Mouse (Mus musculus) liver, embryonic 18 days (tissue): ENCODE results near the gene Slc4a7. TPM values are rescaled to one million over a fixed set of nuclear protein-coding genes. Genes with fewer than 3 reads are reported as not detected.

ENCODE experiments used
- polyA plus RNA-seq: library from polyadenylated mRNA; depleted of rRNA; stranded (reverse); fragments of >200 nt; gene quantifications from 2 replicates; pipeline ENCODE4 v1.2.3, GENCODE M21; 2012; rRNA removed

Gene Slc4a7
- 1.9 and 2.0 TPM in 2 replicates for polyA plus RNA-seq

GRCm38 (mm10) chr14:14701710-14702329 lies at the start of gene Slc4a7:
TSS of gene Slc4a7 (plus strand) at chr14:14702279.

DNA sequence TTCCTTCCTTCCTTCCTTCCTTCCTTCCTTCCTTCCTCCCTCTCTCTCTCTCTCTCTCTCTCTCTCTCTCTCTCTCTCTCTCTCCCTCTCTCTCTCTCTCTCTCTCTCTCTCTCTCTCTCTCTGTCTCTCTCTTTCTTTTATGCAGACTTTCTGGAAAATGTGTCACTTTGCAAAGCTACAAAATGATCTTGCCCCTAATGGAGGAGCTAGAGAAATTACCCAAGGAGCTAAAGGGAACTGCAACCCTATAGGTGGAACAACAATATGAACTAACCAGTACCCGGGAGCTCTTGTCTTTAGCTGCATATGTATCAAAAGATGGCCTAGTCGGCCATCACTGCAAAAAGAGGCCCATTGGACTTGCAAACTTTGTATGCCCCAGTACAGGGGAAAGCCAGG lies 101.0 kb downstream of the Slc4a7 start, which contains the start of gene Nek10:
Gene Nek10, plus strand, starts transcription at position 301 of the 400 bp plus-strand sequence.

Other genes starting within 250 kb of the Slc4a7 start
- gene Nek10, start 101.1 kb downstream of the Slc4a7 start, polyA plus RNA-seq: not detected in 2 replicates